Mouse (Mus musculus) thymus, adult 18-20 months (tissue): ENCODE measurements around the gene Zbtb20.

ENCODE experiments used
- DNase-seq, 2 experiments: peaks; one replicate each; pipeline ENCODE4 v3.0.0; 2022; ENCODE audit warnings: mixed read lengths in 2 of 2

Gene Zbtb20

GRCm38 (mm10) chr16:43497093-43497492 lies 621.4 kb downstream of the Zbtb20 start:
- no peak for DNase-seq

- no peak for DNase-seq
Observed at GRCm38 (mm10) chr16:43500132-43500853, 624.6 kb downstream of the Zbtb20 start.

GRCm38 (mm10) chr16:43501284-43501683 lies 625.6 kb downstream of the Zbtb20 start:
- no peak for DNase-seq

GRCm38 (mm10) chr16:43502339-43503009 lies 626.8 kb downstream of the Zbtb20 start:
- DNase-seq = no peak

- no peak for DNase-seq
Observed at GRCm38 (mm10) chr16:43503010-43503635, 627.4 kb downstream of the Zbtb20 start.

GRCm38 (mm10) chr16:43503636-43504010 lies 627.9 kb downstream of the Zbtb20 start:
- DNase-seq = no peak

- DNase-seq = no peak
Observed at GRCm38 (mm10) chr16:43504151-43504550, 628.5 kb downstream of the Zbtb20 start.

- no peak for DNase-seq
Observed at GRCm38 (mm10) chr16:43504556-43504955, 628.9 kb downstream of the Zbtb20 start.

- no peak for DNase-seq
Observed at GRCm38 (mm10) chr16:43505314-43505950, 629.8 kb downstream of the Zbtb20 start.

- no peak for DNase-seq
Observed at GRCm38 (mm10) chr16:43506189-43506751, 630.6 kb downstream of the Zbtb20 start.

- DNase-seq = no peak
Observed at GRCm38 (mm10) chr16:43506771-43507405, 631.2 kb downstream of the Zbtb20 start.

GRCm38 (mm10) chr16:43508166-43508998 lies 632.7 kb downstream of the Zbtb20 start:
- no peak for DNase-seq

- no peak for DNase-seq
Observed at GRCm38 (mm10) chr16:43510516-43510915, 634.8 kb downstream of the Zbtb20 start.

- no peak for DNase-seq
Observed at GRCm38 (mm10) chr16:43511531-43511930, 635.9 kb downstream of the Zbtb20 start.

- DNase-seq = no peak
Observed at GRCm38 (mm10) chr16:43513933-43514332, 638.3 kb downstream of the Zbtb20 start.

- no peak for DNase-seq
Observed at GRCm38 (mm10) chr16:43515538-43515937, 639.9 kb downstream of the Zbtb20 start.

GRCm38 (mm10) chr16:43520274-43520673 lies 644.6 kb downstream of the Zbtb20 start:
- no peak for DNase-seq

GRCm38 (mm10) chr16:43522482-43522881 lies 646.8 kb downstream of the Zbtb20 start:
- no peak for DNase-seq

- DNase-seq = no peak
Observed at GRCm38 (mm10) chr16:43524179-43524578, 648.5 kb downstream of the Zbtb20 start.

GRCm38 (mm10) chr16:43525624-43526023 lies 649.9 kb downstream of the Zbtb20 start:
- DNase-seq = no peak

GRCm38 (mm10) chr16:43528300-43528699 lies 652.6 kb downstream of the Zbtb20 start:
- DNase-seq = no peak

GRCm38 (mm10) chr16:43531328-43531727 lies 655.6 kb downstream of the Zbtb20 start:
- DNase-seq = no peak
